Mouse (Mus musculus): ENCODE measurements around the gene Fam71e1.

Gene Fam71e1

DNA sequence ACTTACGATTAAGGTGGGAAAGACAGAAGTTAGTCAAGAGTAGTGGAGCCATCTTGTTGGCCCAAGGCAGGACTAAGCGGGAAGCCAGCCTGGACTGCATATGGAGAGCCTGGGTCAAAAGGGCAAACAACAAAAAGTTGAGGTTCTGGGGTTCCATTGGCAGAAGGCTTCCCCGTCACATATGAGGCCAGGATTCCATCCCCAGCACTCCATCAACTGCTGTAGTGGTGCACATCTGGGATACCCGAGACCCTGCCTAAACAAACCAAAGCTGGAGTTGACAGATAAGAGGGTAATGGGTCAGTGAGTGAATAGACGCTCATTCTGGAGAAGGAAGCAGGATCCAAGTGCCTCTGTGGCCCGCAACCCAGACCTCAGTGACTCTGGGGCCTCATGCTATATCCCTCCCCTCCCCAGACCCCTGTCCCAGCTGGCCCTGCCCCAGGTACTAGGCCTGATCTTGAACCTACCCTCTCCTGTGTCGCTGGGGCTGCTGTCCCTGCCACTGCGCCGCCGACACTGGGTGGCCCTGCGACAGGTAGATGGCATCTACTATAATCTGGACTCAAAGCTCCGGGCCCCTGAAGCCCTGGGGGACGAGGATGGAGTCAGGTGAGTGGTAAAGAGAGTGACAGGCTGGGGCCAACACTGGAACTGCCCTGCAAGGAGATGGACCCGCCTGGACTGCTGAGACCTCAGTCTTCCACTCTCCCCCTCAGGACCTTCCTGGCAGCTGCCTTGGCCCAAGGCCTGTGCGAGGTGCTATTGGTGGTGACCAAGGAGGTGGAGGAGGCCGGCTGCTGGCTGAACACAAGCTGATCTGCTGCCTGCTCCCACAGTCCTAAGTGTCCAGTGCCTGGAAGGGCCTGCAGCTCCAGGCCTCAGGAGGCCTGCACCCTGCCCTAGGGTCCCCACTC is 25.4 kb upstream of the Fam71e1 start:
- in situ Hi-C loops (cut with MboI): no loop called here

DNA sequence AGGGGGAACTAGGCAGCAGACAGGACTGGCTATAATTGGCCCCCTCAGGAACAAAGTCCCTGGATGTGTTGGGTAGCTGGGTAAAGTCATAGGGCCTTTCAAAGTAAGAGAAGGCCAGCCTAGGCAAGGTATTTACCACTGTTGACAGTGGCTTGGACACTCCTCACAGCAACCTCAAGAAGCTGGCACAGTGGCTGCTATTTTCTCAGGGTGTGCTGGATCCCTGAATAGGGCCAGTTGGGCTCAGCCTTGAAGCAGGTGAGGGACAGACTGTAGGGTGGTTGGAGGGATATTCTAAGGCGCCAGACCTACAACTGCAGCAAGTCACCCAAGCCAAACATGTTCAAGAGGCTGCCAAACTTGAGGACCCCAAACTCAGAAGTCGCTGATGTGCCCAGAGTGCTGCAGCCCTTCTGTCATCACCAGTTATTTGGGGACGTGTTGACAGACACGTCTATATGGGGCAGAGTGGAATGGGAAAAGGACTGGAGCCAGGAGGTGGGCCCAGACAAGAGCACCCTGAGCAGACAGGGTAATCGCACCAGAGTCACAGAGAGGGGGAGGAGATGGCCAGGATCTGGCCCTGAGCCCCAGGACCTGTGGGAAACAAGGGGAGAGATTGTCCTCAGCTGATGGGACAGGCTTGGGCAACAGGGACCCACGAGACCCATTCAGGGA is 24.4 kb upstream of the Fam71e1 start:
- in situ Hi-C loops (cut with MboI): no loop called here

DNA sequence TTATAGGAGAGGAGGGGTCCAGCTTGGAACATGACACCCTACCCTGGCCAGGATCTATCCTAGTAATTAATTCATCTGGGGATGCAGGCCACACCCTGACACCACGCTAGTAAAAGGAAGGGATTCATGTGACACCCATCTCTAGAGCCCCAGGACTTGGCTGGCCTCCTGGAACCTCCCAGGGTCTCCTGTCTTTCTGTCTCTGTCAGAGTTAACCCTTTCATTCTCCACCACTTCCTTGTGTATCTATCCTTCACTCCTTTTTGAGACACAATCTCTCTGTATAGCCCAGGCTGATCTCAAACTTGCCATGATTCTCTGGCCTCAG is 23.9 kb upstream of the Fam71e1 start:
- in situ Hi-C loops (cut with MboI): no loop called here

DNA sequence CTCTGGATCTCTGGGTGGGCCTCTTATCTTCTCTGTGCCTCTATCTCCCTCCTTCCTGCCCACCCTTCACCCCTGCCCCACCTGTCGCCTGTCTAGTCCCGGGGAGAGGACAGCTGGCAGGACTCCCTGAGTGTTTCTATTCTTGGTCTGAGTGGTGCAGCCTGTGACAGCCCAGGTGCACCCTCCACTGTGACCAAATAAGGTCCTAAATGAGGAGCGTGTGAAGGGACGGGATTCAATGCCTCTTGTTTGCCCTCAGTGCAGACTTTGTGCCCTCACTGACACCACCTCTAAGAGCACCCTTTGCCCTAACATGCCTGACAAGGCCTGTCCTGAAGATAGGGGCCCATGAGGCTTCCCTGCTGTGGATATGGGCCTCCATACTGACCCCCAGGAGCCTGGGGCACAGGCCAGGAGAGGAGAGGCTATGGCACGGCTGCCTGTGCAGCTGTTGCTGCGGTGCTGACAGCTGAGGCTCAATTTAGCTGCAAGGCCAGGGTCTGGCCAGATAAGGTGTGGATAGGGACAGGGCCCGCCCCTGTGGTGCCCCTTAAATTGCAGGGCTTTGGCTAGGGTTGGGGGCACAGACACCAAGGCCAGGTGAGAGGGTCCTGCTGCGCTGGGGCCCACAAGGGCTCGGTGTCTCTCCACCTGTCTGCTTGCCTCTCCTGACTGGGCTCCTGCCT is 23.3 kb upstream of the Fam71e1 start:
- in situ Hi-C loops (cut with MboI): no loop called here

DNA sequence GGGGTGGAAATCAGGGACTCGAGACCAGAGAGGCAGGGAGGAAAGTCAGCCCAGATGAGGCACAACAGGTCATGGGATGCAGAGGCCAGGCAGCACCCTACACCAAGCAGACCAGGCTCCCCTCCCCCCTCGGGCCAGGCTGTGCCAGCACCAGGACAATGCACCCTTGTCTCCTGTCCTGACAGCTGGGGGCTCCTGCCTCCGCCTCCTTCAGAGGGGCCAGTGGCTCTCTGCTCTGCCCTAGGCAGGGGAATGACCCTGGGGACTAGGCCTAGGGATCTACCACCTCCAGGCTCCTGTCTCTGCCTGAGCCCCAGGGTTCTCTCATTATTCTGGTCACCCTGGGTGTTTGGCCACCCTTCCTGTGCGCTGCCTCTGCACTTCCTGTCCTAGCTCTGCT is 22.0 kb upstream of the Fam71e1 start:
- in situ Hi-C loops (cut with MboI): no loop called here

DNA sequence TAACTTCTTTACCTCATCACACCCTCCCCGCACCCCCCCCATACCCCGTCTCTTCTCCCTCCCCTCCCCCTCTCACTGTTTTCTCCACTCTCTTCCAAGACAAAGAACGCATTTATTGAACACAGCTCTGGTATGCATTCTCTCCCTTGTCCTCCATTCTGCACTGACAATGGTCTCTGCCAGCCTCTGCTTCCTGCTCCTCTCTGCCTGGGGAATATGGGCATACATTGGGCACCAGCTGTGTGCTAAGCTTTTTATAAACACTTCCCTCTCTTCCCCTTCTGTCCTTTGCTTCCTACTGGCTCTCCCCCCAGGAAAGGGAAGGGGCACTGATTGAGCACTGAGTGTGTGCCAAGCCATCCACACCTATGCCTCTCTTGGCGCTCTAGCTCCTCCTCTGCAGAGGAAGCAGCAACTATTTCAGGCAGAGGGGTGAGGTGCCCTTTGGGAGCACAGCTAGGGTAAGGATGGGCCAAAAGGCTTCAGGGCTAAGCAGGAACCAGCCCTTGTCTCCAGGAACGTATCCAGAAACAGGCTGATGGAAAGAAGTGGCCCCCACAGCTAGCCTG is 21.3 kb upstream of the Fam71e1 start:
- in situ Hi-C loops (cut with MboI): loop anchor here (25.0 kb wide), 1 partner anchor 213 kb away; the partner anchor contains the start of genes Acp4 and Gm15517

DNA sequence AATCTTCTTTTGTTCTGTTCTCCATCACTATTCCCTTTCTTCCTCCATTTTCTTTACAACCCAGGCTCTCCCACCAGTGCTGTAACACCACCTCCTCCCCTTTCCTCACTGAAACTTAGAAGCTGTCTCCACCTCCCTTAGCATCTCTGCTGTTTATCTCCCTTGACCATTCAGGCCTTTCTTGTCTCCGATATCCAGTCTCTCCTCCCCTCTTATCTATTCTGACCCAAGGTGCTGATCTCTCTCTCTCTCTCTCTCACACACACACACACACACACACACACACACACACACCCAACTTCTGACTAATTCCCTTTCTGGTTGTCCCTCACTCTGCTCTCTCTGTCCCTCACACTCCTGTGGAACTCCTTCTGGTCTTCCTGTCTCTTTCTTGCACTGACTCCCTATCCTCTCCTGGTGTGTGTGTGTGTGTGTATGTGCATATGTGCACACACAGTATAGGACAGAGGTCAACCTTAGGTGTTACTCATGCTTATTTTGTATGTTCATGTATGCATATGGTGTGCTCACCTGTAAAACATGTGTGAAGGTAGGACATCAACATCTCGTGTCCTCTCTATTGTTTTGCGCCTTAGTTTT is 13.4 kb upstream of the Fam71e1 start:
- in situ Hi-C loops (cut with MboI): loop anchor here (25.0 kb wide), 1 partner anchor 221 kb away; the partner anchor contains the start of genes Acp4 and Gm15517

DNA sequence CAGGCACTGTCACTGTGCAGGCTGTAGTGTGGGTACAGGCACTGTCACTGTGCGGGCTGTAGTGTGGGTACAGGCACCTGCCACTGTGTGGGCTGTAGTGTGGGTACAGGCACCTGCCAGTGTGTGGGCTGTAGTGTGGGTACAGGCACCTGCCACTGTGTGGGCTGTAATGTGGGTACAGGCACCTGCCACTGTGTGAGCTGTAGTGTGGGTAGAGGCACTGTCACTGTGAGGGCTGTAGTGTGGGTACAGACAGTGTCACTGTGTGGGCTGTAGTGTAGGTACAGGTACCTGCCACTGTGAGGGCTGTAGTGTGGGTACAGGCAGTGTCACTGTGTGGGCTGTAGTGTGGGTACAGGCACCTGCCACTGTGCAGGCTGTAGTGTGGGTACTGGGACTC is 12.3 kb upstream of the Fam71e1 start:
- in situ Hi-C loops (cut with MboI): loop anchor here (25.0 kb wide), 1 partner anchor 222 kb away; the partner anchor contains the start of genes Acp4 and Gm15517

DNA sequence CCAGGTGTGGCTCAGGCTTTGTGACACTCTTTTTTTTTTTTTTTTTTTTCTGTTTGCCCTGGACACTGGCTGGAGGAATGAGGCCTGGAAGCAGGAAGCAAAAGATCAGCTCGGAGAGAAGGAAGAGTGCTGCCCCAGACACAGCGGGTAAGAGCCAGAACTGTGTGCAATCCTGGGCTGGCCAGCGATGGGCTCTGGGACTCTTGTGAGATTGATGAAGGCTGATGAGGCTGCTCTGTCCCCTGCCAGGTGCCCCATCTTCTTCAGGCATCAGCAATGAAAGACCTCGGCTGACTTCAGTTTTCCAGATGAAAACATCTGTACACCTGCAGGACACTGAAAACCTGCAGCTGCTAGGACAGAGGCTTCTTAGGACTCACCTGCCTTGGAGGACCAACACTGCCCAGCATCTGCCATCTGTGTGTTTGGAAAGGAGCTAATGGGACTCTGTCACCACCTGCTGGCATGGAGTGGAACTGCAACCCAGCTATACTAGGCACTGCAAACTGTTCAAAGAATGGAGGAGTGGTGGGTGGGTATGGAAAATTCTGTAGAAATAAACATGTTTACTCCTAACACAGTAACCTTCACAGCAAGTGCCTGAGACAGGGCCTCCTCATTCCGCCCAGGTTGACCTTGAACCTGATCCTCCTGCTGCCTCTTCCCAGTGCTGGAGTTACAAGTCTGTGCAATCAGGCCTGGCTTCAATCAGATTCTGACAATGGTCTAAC is 11.4 kb upstream of the Fam71e1 start:
- in situ Hi-C loops (cut with MboI): loop anchor here (25.0 kb wide), 1 partner anchor 223 kb away; the partner anchor contains the start of genes Acp4 and Gm15517

DNA sequence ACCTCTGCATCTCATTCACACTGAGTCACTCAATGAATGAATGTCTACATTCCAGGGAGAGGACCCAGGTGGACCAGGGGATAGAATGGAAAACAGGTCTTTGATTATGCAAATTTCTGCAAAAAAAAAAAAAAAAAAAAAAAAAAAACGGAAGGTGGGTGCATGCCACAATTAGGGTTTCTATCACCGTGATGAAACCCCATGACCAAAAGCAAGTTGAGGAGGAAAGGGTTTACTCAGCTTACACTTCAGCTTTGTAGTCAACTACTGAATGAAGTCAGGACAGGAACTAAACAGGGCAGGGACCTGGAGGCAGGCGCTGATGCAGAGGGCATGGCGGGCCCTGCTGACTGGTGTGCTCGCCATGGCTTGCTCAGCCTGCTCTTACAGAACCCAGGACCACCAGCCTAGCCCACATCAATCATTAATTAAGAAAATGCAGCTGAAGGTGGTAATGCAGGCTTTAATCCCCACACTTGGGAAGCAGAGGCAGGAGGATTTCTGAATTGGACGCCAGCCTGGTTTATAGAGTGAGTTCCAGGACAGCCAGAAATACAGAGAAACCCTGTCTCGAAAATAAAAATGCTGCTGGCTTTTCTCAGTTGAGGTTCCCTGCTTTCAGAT is 10.7 kb upstream of the Fam71e1 start:
- in situ Hi-C loops (cut with MboI): loop anchor here (25.0 kb wide), 1 partner anchor 223 kb away; the partner anchor contains the start of genes Acp4 and Gm15517

DNA sequence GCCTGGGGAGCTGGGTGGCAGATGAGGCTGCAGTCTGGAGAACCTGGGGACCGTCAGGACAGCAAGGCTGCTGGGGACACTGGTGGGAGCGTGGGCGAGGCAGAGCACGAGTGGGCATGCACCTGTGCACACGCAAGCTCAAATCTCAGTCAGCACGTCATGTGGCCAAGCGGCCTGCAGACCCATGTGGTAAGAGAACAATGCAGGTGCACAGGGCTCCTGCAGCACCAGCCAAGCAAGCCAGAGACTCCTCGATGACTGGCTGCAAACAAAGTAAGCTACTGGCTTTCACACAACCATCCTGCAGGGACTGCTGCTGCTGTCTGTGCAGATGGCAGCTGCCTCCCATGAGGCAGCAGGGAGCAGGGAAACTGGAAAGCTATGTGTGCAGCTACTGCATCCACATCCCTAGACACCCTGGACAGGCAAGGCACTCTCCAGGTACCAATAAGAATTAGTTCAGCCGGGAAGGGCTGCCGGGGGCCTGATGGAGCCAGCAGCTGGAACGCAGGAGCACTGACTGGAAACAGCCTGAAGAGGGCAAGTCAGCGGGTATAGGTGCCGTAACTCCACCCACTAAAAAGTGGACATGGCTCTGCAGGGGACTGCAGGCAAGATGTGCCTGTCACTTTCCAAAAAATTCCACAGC is 9.3 kb upstream of the Fam71e1 start:
- in situ Hi-C loops (cut with MboI): loop anchor here (25.0 kb wide), 1 partner anchor 225 kb away; the partner anchor contains the start of genes Acp4 and Gm15517

DNA sequence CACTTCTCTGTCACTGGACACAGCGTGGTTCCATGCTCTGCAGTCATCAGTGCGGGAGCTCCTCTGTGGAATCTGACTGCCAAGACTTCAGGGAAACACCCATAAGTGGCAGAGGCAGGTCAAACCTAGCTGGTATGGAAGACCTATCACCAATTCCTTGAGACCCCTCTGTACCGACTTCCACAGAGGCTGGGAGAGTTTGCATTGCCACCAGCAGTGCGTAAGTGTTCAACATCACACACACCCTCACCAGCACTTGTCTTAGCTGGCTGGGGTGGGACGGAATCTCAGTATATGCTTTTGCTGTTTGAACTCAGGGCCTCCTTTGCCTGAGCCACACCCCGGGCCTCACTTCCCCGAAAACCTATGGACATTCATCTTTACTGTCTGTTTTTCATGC is 8.4 kb upstream of the Fam71e1 start:
- in situ Hi-C loops (cut with MboI): loop anchor here (25.0 kb wide), 1 partner anchor 226 kb away; the partner anchor contains the start of genes Acp4 and Gm15517

DNA sequence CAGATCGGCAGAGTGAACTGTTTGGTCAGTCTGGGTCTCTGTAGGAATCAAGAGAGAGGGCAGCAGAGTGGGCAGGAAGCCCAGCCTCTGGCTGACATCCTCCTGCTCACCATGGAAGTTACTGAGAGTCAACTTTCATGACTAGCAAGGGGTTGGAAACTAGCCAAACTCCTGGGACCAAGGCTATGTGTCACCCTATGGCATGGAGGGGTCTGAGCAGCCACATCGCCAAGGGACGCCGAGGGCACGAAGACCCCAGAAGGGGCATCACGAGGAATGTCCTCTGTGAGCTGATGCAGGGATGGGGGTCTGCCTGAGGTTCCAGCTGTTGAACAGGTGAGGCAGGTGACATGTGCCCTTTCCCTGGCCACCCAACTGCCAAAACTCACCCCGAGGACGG is 7.8 kb upstream of the Fam71e1 start:
- in situ Hi-C loops (cut with MboI): loop anchor here (25.0 kb wide), 1 partner anchor 226 kb away; the partner anchor contains the start of genes Acp4 and Gm15517

DNA sequence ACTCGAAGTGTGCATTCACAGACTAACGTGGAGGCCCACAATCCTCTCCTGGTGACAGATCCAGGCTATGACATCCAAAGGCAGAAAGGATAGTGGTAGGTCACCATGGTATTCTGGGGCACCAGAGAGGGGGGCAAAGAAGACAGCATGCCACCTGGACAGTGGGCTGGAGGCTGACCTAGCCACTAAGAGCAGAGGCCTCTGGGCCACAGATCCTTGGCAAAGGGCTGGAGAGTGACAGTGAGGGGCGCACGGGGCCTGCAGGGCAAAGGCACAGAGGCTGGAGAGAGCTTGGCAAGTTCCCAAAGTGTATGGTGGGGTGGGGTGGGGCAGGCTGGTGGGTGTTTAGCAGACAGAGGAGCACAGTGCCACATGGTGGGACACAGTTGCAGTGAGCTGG is 6.1 kb upstream of the Fam71e1 start:
- in situ Hi-C loops (cut with MboI): loop anchor here (25.0 kb wide), 1 partner anchor 228 kb away; the partner anchor contains the start of genes Acp4 and Gm15517

DNA sequence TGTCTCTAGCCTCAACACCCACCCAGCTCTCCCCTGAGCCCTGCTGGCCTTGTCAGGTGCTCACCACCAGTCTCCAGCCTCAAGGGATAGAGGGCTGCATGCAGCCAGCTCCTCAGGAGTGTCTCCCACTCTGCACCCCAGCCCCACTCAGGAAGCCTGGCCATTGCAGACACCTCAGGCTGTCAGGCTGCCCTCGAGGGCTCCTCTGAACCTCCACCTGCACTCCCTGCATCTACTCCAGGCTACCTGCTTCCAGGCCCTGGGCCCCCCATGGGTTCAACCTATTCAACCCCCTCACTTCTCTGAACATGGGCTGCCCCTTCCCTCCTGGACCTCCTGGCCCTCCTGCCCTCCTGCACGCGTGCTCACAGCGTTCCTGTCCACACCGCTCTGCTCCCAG is 5.0 kb upstream of the Fam71e1 start:
- in situ Hi-C loops (cut with MboI): loop anchor here (25.0 kb wide), 1 partner anchor 229 kb away; the partner anchor contains the start of genes Acp4 and Gm15517

DNA sequence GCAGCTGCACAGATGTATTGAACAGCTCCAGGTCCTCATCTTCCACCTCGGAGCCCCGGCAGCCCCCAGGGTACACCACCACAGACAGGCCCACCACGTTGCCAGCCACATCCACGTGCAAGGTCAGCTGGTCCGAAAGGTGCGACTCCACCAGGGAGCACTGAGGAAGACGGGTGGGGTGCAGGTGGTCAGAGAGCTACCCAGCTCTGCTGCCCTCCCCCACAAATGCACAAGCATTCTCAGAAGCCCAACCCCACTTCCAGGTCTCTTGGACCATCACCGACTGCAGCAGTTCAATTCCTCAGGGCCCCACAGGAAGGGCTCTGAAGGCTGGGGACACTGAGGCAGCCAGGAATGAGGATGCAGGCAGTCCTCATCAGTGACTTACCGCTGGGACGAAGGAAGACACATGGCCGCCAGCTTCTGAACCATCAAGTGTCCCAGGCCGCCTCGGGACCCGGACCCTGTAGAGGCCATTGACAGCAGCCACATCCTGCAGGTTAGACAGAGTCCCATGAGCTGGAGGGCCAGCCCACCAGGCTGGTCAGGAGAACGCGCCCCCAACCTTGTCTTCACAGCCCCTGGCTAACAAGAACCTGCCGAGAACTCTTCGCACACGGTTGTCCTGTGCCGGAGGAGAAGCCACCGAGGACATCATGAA is 4.1 kb upstream of the Fam71e1 start:
- in situ Hi-C loops (cut with MboI): loop anchor here (25.0 kb wide), 1 partner anchor 230 kb away; the partner anchor contains the start of genes Acp4 and Gm15517

DNA sequence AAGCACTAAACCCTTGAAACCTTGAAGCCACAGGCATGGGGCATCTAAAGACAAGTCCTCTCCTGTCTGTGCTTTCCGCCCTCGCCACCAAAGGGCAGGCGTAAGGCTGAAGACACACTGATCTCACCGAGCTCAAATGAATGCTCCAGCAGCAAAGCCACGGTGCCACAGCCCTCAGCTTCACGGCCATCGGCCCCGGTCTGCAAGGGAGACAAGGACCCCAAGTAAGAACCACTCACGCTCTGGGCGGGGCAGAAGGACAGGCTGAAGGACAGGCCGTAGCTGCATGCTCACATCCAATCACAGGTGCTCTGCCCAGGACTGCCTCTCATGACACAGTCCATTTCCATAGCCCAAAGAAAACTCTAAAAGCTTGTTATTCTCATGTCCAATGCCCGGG is 1.7 kb upstream of the Fam71e1 start:
- in situ Hi-C loops (cut with MboI): loop anchor here (25.0 kb wide), 1 partner anchor 232 kb away; the partner anchor contains the start of genes Acp4 and Gm15517

DNA sequence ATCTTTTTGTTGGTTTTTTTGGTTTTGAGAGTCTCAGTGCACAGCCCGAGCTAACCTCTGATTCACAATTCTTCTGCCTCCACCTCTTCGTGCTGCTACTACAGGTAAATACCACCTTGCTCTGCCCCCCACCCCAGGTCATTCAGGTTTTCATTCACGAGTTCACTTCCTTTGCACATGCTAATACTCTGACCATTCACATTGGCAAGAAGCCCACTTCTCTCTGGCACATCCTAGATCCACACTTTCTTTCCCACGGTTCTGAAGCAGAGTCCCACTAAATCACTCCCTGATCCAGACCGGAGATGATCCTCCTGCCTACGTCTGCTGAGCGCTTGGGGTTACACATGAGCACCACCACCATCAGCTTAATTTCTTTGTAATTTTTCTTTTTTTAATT is 1.3 kb upstream of the Fam71e1 start:
- in situ Hi-C loops (cut with MboI): loop anchor here (25.0 kb wide), 1 partner anchor 233 kb away; the partner anchor contains the start of genes Acp4 and Gm15517

DNA sequence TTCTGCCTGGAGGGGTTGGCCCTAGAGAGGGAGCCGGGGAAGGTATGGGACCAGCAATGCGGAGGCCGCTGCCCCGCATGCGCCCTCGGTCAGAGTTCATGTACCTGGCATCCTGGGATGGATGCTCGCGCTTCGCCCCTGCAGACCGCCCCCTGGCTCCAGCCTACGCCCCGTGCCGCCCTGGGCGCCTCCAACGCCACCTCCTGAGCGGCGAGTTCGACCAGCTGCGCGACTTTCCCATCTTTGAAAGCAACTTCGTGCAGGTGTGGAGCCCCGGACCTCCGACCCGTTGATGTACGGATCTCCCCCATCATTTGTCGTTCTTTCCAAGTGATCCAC is 359 bp downstream of the Fam71e1 start:
- in situ Hi-C loops (cut with MboI): loop anchor here (25.0 kb wide), 1 partner anchor 234 kb away; the partner anchor contains the start of genes Acp4 and Gm15517

Measured in mature B cell (primary cell).